In genomic region chr1:36160246-36160645, GRCm38 (mm10) we compare ENCODE assay signal across 13 mouse cellular contexts.
A peak's percentile ranks its signal among the peaks of the same experiment; 100 is the strongest.
DNase-seq lines count a peak whose midpoint lies in the region; ATAC-seq and TF ChIP-seq lines count a peak whose summit lies in the region.
"Had no signal": no experiment of that assay in that cellular context is flagged by ENCODE, and none has a peak within 500 bp of the region (broad histone marks: within the 10 kb centered on the region; RNA-seq: fewer than 3 reads in every experiment).

No protein-coding gene starts in this region.

- H3K4me2 ChIP-seq in hindbrain, postnatal 0 days (ENCODE audit: low read depth, low read length), result no peak overlapping the region
- H3K4me2 ChIP-seq: intestine, embryonic 15.5 days; limb, embryonic 13.5 days had no signal

- no peak overlapping the region for H3K4me3 ChIP-seq in layer of hippocampus, adult 2 months
- no peak overlapping the region for H3K4me3 ChIP-seq in hindbrain, postnatal 0 days (ENCODE audit: low read length)
- H3K4me3 ChIP-seq: intestine, embryonic 15.5 days; limb, embryonic 13.5 days had no signal

- no peak overlapping the region; the same call in 1 of the 2 replicates for H3K27ac ChIP-seq in layer of hippocampus, adult 2 months
- no peak overlapping the region for H3K27ac ChIP-seq in hindbrain, postnatal 0 days
- H3K27ac ChIP-seq: intestine, embryonic 15.5 days; limb, embryonic 13.5 days had no signal

- ATAC-seq in frontal cortex, adult (ENCODE audit: low TSS enrichment), result peak; percentile 68
- no peak for ATAC-seq in hindbrain, postnatal 0 days
- ATAC-seq: intestine, embryonic 15.5 days had no signal

- 79% methylated on average over 8 of the region's 8 CpGs for WGBS in hindbrain, postnatal 0 days

- no peak for DNase-seq in frontal cortex, postnatal 25 days (ENCODE audit: low spot score in 2 of 2)
- peak; percentile 11 to 48 for DNase-seq in urinary bladder, postnatal 36 days (ENCODE audit: low spot score in 2 of 2)
- DNase-seq in urinary bladder, adult 2 months (ENCODE audit: low spot score), result no peak
- DNase-seq in naive thymus-derived CD4-positive, alpha-beta T cell, adult 2 months (ENCODE audit: low read depth), result peak; percentile 75
- DNase-seq in thymus, postnatal 4 days, result peak; percentile 73
- no peak for DNase-seq in layer of hippocampus, adult 2 months (ENCODE audit: low spot score in 2 of 2)
- no peak for DNase-seq in hindbrain, postnatal 0 days (ENCODE audit: low spot score)
- DNase-seq: B cell, adult 2 months; heart, postnatal 10 days; midbrain, embryonic 14.5 days had no signal

- TF ChIP-seq CTCF in layer of hippocampus, adult 2 months (conservative IDR thresholded peaks at IDR 0.05), result no peak
- no peak for TF ChIP-seq CTCF in hindbrain, postnatal 0 days (IDR thresholded peaks at IDR 0.05; ENCODE audit: low read depth)

- H3K9me3 ChIP-seq in hindbrain, postnatal 0 days (ENCODE audit: low read length), result no peaks in the 10 kb centered on the region
- H3K9me3 ChIP-seq: intestine, embryonic 15.5 days; limb, embryonic 13.5 days had no signal

- no peaks in the 10 kb centered on the region for H3K27me3 ChIP-seq in hindbrain, postnatal 0 days (ENCODE audit: insufficient read depth, low read length)
- H3K27me3 ChIP-seq: intestine, embryonic 15.5 days; limb, embryonic 13.5 days had no signal

- H3K4me1 ChIP-seq in hindbrain, postnatal 0 days (ENCODE audit: insufficient read depth, low read length), result no peaks in the 10 kb centered on the region
- H3K4me1 ChIP-seq: intestine, embryonic 15.5 days; limb, embryonic 13.5 days had no signal

- no peak overlapping the region for H3K9ac ChIP-seq in hindbrain, postnatal 0 days (replicated peaks; ENCODE audit: low read length)
- H3K9ac ChIP-seq: intestine, embryonic 15.5 days; limb, embryonic 13.5 days had no signal

- peaks cover 81% of the 10 kb centered on the region for H3K36me3 ChIP-seq in hindbrain, postnatal 0 days (ENCODE audit: insufficient read depth, low read length)

Comparison
In these comparisons a context has a peak if more than half of its experiments do, and no peak if none do; other contexts are left out.
1. DNase-seq: peak in urinary bladder, postnatal 36 days (2 of 2), naive thymus-derived CD4-positive, alpha-beta T cell, adult 2 months (single experiment) and thymus, postnatal 4 days (single experiment); none in frontal cortex, postnatal 25 days (0 of 2), urinary bladder, adult 2 months (single experiment), layer of hippocampus, adult 2 months (0 of 2) and hindbrain, postnatal 0 days (single experiment).